Mouse (Mus musculus) left cerebral cortex, adult 9 months (tissue): ENCODE data around the gene Zfp282.
"Not testable (repeated sequence)": the region's sequence is repeated elsewhere in the genome, so short reads cannot be mapped to it uniquely, and the experiment has no call there.

Experiments used
- DNase-seq, 2 experiments: peaks; one replicate each; pipeline ENCODE4 v3.0.0; 2022; ENCODE audit warnings: low spot score in 2 of 2

The Zfp282 gene

GRCm38 (mm10) chr6:47877058-47877457, at the start of gene Zfp282:
Gene Zfp282, plus strand, starts transcription at chr6:47877204.
- DNase-seq: no peak

GRCm38 (mm10) chr6:47827462-47827861, 49.5 kb upstream of the Zfp282 start:
- no peak for DNase-seq

- DNase-seq: no peak
These were observed 48.1 kb upstream of the Zfp282 start for GRCm38 (mm10) chr6:47828950-47829349.

- peak; percentile 70 to 90 for DNase-seq
These were observed 46.6 kb upstream of the Zfp282 start, which contains the start of gene Zfp786 for GRCm38 (mm10) chr6:47830104-47831078. Gene Zfp786, minus strand, starts transcription at chr6:47830867.

- no peak for DNase-seq
These were observed 44.8 kb upstream of the Zfp282 start for GRCm38 (mm10) chr6:47832220-47832619.

- DNase-seq: peak; percentile 82 to 95
These were observed 41.5 kb upstream of the Zfp282 start, which contains the start of gene Zfp398 for GRCm38 (mm10) chr6:47835482-47835983. Gene Zfp398, plus strand, starts transcription at chr6:47835661.

GRCm38 (mm10) chr6:47835984-47836521, 41.0 kb upstream of the Zfp282 start:
- DNase-seq: peak in 1 of 2 experiments; percentile 44

GRCm38 (mm10) chr6:47837630-47838029, 39.4 kb upstream of the Zfp282 start:
- DNase-seq: no peak

GRCm38 (mm10) chr6:47841077-47841476, 35.9 kb upstream of the Zfp282 start:
- no peak for DNase-seq

GRCm38 (mm10) chr6:47841831-47842230, 35.2 kb upstream of the Zfp282 start:
- DNase-seq: no peak

- no peak for DNase-seq
These were observed 34.7 kb upstream of the Zfp282 start for GRCm38 (mm10) chr6:47842337-47842736.

- DNase-seq: no peak
These were observed 31.2 kb upstream of the Zfp282 start for GRCm38 (mm10) chr6:47845779-47846178.

- no peak for DNase-seq
These were observed 19.8 kb upstream of the Zfp282 start for GRCm38 (mm10) chr6:47857241-47857640.

GRCm38 (mm10) chr6:47857729-47858128, 19.3 kb upstream of the Zfp282 start:
- DNase-seq: not testable (repeated sequence)

GRCm38 (mm10) chr6:47872266-47872665, 4.7 kb upstream of the Zfp282 start:
- DNase-seq: no peak

- DNase-seq: peak; percentile 76 to 89
These were observed 593 bp downstream of the Zfp282 start for GRCm38 (mm10) chr6:47877461-47878132.

- peak in 1 of 2 experiments; percentile 23 for DNase-seq
These were observed 1.1 kb downstream of the Zfp282 start for GRCm38 (mm10) chr6:47878133-47878514.

- DNase-seq: no peak
These were observed 1.6 kb downstream of the Zfp282 start for GRCm38 (mm10) chr6:47878593-47878992.

- DNase-seq: no peak
These were observed 2.2 kb downstream of the Zfp282 start for GRCm38 (mm10) chr6:47879049-47879716.

GRCm38 (mm10) chr6:47880166-47880565, 3.2 kb downstream of the Zfp282 start:
- no peak for DNase-seq

- DNase-seq: no peak
These were observed 11.9 kb downstream of the Zfp282 start for GRCm38 (mm10) chr6:47888812-47889383.
